Mouse (Mus musculus) forebrain, embryonic 14.5 days (tissue): ENCODE measurements around the gene Tmf1. TPM values are rescaled to one million over a fixed set of nuclear protein-coding genes. Genes with fewer than 3 reads are reported as not detected.

Experiments used
- ATAC-seq: fragments of 200-750 bp; cut with Nextera tagmentation; 2 replicates; pipeline ENCODE4 v1.8.0; 2017; ENCODE audit warnings: mild to moderate bottlenecking, moderate library complexity
- DNase-seq: peaks from one replicate; pipeline ENCODE4 v3.0.0-alpha.2; 2015; ENCODE audit warnings: low spot score
- H3K27ac ChIP-seq: fragments of 300-500 bp; sonication (generic); 2 replicates; pipeline ENCODE4 v1.5.1; 2014; ENCODE audit warnings: low read depth, mild to moderate bottlenecking, control low read depth, low read length, moderate library complexity
- H3K27me3 ChIP-seq: fragments of 300-500 bp; sonication (generic); replicated peaks from 2 replicates; pipeline ENCODE4 v1.6.1; 2014; ENCODE audit warnings: low read length, control low read depth, mixed read lengths; ENCODE audit not compliant: control insufficient read depth, insufficient read depth
- H3K36me3 ChIP-seq: fragments of 300-500 bp; sonication (generic); 2 replicates; pipeline ENCODE4 v1.6.1; 2014; ENCODE audit warnings: low read length, control low read depth; ENCODE audit not compliant: control insufficient read depth, insufficient read depth
- H3K4me1 ChIP-seq: fragments of 300-500 bp; sonication (generic); 2 replicates; pipeline ENCODE4 v1.6.1; 2014; ENCODE audit warnings: antibody characterized with exemption, low read length, control low read depth; ENCODE audit not compliant: control insufficient read depth, insufficient read depth
- H3K4me2 ChIP-seq: fragments of 300-500 bp; sonication (generic); 2 replicates; pipeline ENCODE4 v1.6.1; 2014; ENCODE audit warnings: mild to moderate bottlenecking, control low read depth, low read length
- H3K4me3 ChIP-seq: fragments of 300-500 bp; sonication (generic); 2 replicates; pipeline ENCODE4 v1.5.1; 2014; ENCODE audit warnings: low read depth, low read length, control low read depth
- H3K9ac ChIP-seq: fragments of 300-500 bp; sonication (generic); 2 replicates; pipeline ENCODE4 v1.6.1; 2014; ENCODE audit warnings: mild to moderate bottlenecking, low read length, control low read depth, moderate library complexity
- H3K9me3 ChIP-seq: fragments of 300-500 bp; sonication (generic); replicated peaks from 2 replicates; pipeline ENCODE4 v1.6.1; 2016; ENCODE audit warnings: low read length, control low read depth, mixed read lengths; ENCODE audit not compliant: control insufficient read depth
- WGBS: fragments of 180-500 bp; shearing (Covaris S2); extraction: QIAGEN DNeasy Blood & Tissue Kit; methylation state at CpG from one replicate; pipeline ENCODE4 v1.1.7; 2014; 5-methylcytosine and 5-hydroxymethylcytosine counted together
- polyA plus RNA-seq: library from polyadenylated mRNA; unstranded; fragments of >200 nt; fragmentation: Nextera tagmentation; extraction: Ambion mirVana; gene quantifications from 2 replicates; pipeline ENCODE4 v1.2.1, GENCODE M21; 2014

The Tmf1 gene
- polyA plus RNA-seq, 1 experiment from 2014 or later = 30.9 TPM

DNA sequence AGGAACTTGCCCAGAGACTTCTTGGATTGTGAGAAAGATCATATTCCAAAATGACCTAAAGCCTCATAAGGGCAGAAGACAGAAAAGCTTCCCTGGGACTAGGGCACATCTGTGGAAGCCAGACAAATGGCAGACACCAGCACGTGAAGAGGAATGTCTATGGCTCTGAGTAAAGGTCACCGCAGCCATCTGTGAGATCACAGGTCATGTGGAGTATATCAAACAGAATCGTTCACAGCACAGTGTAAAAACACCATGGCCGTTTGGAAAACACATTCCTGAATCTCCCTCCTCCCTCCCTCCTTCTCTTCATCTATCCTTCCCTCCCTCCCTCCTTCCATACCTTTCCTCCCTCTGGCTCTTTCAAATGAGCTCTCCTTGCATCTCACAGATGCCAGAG, 47.1 kb downstream of the Tmf1 start:
- Histone ChIP-seq H3K9ac (no peak overlapping the region), H3K9me3 (no peaks in the 10 kb centered on the region), H3K27ac (no peak overlapping the region), H3K27me3 (no peaks in the 10 kb centered on the region), H3K4me2 (no peak overlapping the region), H3K4me1 (no peaks in the 10 kb centered on the region), H3K4me3 (no peak overlapping the region), H3K36me3 (no peaks in the 10 kb centered on the region)
- 83% methylated on average over 4 of the region's 4 CpGs for WGBS
- no peak for DNase-seq
- ATAC-seq = no peak

DNA sequence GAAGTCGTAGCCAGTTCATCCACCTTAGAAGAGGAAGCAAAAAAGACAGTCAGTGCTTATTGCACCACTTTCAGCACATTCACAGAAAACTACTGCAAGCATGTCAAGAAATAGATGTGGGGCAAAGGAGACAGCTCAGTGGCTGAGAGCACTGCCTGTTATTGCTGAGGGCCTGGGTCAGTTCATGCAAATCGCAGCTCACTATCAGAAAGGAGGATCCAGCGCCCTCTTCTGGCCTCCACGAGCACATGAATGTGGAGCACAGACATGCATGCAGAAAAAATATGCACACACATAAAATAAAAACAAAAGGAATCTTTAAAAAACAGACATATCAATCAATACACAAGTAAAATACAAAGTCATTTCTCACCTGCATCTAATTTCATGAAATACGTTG, 47.9 kb downstream of the Tmf1 start:
- Histone ChIP-seq H3K9me3 (no peaks in the 10 kb centered on the region), H3K36me3 (no peaks in the 10 kb centered on the region), H3K4me1 (no peaks in the 10 kb centered on the region), H3K27ac (no peak overlapping the region), H3K27me3 (no peaks in the 10 kb centered on the region), H3K4me2 (no peak overlapping the region), H3K9ac (no peak overlapping the region), H3K4me3 (no peak overlapping the region)
- 57% methylated on average over 5 of the region's 5 CpGs for WGBS
- ATAC-seq (no peak), DNase-seq (no peak)

DNA sequence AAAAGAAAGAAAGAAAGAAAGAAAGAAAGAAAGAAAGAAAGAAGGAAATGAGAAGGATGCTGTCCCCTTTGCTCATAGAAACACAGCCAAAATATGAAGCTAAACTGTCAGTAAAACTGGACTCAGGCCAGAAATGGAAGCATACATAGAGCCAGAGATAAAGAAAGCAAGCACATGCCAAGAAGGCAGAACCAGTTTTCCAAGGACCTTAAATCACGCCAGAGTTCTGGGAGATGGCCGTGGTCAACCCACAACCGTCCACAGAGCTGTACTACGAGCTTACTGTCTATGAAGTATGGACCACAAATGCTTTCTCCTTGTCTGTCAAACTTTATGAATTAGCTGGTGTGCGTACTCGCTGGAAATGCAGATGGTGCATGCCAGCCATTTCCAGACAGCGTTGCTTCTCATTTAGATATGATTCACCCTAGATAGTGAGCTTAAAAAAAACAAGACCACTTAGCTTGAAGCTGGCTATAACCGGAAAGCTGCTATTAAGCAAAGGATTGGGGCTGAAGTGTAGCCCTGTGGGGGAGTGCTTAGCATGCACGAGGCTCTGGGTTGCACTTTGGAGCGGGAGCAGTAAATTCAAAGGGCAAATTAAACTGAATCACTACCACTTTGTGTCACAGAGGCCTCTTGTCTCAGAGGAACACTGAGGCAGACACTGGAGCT, 54.4 kb downstream of the Tmf1 start:
- H3K9ac ChIP-seq = no peak overlapping the region
- H3K27ac ChIP-seq = no peak overlapping the region
- WGBS = 79% methylated on average over 10 of the region's 10 CpGs
- DNase-seq (peak; percentile 65), ATAC-seq (no peak)
- no peaks in the 10 kb centered on the region for H3K4me1 ChIP-seq
- no peaks in the 10 kb centered on the region for H3K9me3 ChIP-seq
- no peaks in the 10 kb centered on the region for H3K36me3 ChIP-seq
- no peaks in the 10 kb centered on the region for H3K27me3 ChIP-seq
- no peak overlapping the region for H3K4me3 ChIP-seq
- no peak overlapping the region for H3K4me2 ChIP-seq

DNA sequence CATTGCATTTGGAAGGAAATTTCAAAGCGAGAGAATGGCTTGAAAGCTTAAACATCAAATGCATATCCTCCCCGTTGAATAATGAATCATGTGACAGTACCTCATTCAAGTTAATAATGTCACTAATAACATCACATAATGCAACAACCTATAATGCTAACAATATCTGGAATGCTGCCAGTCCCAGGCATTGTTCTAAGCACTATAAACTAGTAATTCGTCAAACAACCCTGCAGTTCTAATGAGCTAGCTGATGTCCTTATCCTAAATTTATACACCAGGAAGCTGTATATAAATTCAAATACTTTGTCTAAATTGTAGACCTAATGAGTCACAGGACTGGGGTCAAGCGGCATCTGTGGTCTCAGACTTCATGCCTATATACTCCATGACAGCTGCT, 58.0 kb downstream of the Tmf1 start:
- 63% methylated on average over 4 of the region's 4 CpGs for WGBS
- no peak for ATAC-seq
- no peak for DNase-seq

DNA sequence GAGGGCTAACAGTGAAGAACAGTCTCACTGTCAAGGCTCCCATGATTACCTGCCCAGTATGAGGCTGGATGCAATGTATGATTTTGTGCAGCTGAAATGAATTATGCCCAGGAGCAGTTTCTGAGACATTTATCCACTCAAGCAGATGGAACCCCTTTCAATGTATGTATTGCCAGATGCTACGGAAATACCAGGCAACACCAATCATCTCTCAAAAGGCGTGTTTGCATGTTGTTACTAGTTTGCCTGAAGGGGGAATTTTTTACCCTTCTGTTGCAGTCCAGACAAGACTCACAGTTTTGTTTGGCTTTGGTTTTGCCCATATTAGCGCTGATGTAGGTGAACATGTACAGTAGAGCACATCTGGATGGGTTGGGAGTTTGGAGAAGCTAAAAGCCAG, 60.6 kb downstream of the Tmf1 start:
- Histone ChIP-seq H3K9me3 (no peaks in the 10 kb centered on the region), H3K4me2 (no peak overlapping the region), H3K27ac (no peak overlapping the region), H3K27me3 (no peaks in the 10 kb centered on the region), H3K9ac (no peak overlapping the region), H3K36me3 (no peaks in the 10 kb centered on the region), H3K4me1 (no peaks in the 10 kb centered on the region), H3K4me3 (no peak overlapping the region)
- ATAC-seq = no peak
- WGBS = 79% methylated on average over 3 of the region's 3 CpGs
- DNase-seq = no peak

More for the DNA sequence above, 58.0 kb downstream of the Tmf1 start:
- no peaks in the 10 kb centered on the region for H3K36me3 ChIP-seq
- no peaks in the 10 kb centered on the region for H3K27me3 ChIP-seq
- H3K27ac ChIP-seq = no peak overlapping the region
- no peak overlapping the region for H3K9ac ChIP-seq
- H3K9me3 ChIP-seq = no peaks in the 10 kb centered on the region
- H3K4me1 ChIP-seq = no peaks in the 10 kb centered on the region
- no peak overlapping the region for H3K4me2 ChIP-seq
- H3K4me3 ChIP-seq = no peak overlapping the region

DNA sequence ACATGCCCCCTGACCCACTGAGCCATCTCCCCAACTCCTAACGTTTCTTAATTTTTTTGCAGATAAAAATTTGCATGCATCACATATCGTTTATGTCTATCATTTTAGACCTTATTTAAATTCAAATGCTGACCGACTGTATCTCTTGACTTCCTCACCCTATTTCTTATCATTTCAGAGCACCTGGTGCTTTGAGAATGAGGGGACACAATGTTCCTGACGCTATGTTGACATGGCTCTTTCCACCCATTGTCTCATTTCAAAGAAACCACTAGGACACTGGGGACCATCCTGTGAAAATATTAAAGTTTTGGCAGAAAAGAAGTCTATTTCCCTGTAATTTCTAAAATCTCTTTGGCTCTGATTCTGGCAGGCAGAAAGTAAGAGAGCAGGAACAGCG, 62.0 kb downstream of the Tmf1 start:
- H3K9ac ChIP-seq = no peak overlapping the region
- H3K4me1 ChIP-seq = no peaks in the 10 kb centered on the region
- H3K27ac ChIP-seq = no peak overlapping the region
- no peak overlapping the region for H3K4me2 ChIP-seq
- H3K36me3 ChIP-seq = no peaks in the 10 kb centered on the region
- WGBS = 89% methylated on average over 5 of the region's 5 CpGs
- H3K4me3 ChIP-seq = no peak overlapping the region
- DNase-seq (no peak), ATAC-seq (no peak)
- H3K27me3 ChIP-seq = no peaks in the 10 kb centered on the region
- no peaks in the 10 kb centered on the region for H3K9me3 ChIP-seq

DNA sequence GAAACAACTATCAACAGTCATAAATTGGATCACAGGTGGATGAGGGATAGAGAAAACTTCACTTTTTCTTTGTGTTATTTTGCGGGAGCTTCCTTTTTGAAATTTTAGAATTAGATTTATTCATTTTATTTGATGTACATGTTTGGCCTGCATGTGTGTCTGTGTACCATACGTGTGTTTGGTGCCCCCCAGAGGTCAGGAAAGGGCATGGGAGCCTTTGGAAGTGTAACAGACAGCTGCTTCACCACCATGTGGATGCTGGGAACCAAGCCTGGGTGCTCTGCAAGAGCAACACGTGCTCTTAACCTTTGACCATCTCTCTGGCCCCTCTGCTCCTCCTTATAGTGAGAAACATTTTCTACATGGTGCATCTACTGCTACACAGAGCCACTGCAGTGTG, 64.1 kb downstream of the Tmf1 start:
- no peaks in the 10 kb centered on the region for H3K36me3 ChIP-seq
- 64% methylated on average over 3 of the region's 3 CpGs for WGBS
- no peak overlapping the region for H3K4me3 ChIP-seq
- H3K27ac ChIP-seq = no peak overlapping the region
- H3K9me3 ChIP-seq = no peaks in the 10 kb centered on the region
- H3K4me2 ChIP-seq = no peak overlapping the region
- H3K9ac ChIP-seq = no peak overlapping the region
- no peaks in the 10 kb centered on the region for H3K27me3 ChIP-seq
- no peaks in the 10 kb centered on the region for H3K4me1 ChIP-seq
- ATAC-seq = no peak
- DNase-seq = no peak

DNA sequence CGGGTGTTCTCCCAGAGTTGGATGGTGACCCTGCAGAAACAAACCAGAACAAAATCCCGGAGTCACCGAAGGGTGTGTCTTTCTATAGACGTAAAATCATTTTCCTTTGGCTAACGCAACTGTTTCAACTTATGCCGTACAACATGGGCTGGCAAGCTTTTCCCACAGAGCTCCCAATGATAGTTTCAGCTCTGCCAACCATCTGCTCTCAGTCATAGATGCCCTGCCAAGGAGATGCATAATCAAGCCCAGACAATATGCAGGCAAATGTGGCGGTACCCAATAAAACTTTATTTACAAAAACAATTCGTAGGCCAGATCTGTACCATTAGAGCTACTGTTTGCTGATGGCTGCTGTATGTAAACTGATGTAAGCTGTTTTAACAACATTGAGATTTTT, 66.7 kb downstream of the Tmf1 start:
- Histone ChIP-seq H3K9ac (no peak overlapping the region), H3K4me1 (no peaks in the 10 kb centered on the region), H3K27ac (no peak overlapping the region), H3K4me3 (no peak overlapping the region), H3K27me3 (no peaks in the 10 kb centered on the region), H3K4me2 (no peak overlapping the region), H3K9me3 (no peaks in the 10 kb centered on the region), H3K36me3 (no peaks in the 10 kb centered on the region)
- peak; percentile 86 for ATAC-seq
- WGBS = 80% methylated on average over 8 of the region's 8 CpGs
- peak; percentile 86 for DNase-seq

DNA sequence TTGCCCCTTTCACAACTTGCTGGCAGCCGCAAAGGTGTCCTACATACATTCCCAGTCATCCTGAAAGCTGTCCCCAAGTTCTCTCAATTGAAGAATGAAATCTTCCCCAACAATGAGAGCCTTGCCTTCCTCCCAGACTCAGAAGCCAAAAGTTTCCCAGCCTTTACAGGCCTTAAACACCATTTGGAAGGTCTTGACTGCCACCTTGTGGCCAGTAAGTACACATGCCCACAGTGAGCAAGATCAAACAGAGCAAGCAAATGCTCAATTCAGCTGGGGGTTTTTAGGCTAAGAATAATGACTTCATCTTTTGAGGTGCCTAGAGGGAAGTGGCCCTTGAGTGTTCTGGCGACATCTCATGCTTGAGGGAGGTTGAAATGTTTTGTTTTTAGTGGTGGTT, 72.1 kb downstream of the Tmf1 start:
- Histone ChIP-seq H3K4me2 (no peak overlapping the region), H3K9me3 (no peaks in the 10 kb centered on the region), H3K9ac (no peak overlapping the region), H3K4me3 (no peak overlapping the region), H3K36me3 (no peaks in the 10 kb centered on the region), H3K4me1 (peaks cover 11% of the 10 kb centered on the region), H3K27ac (no peak overlapping the region), H3K27me3 (no peaks in the 10 kb centered on the region)
- peak; percentile 94 for DNase-seq
- ATAC-seq = peak; percentile 85
- WGBS = 17% methylated on average over 2 of the region's 2 CpGs
